Mouse (Mus musculus): ENCODE measurements around the gene Sprr4. TPM values are rescaled to one million over a fixed set of nuclear protein-coding genes. Genes with fewer than 3 reads are reported as not detected.
"Not testable (repeated sequence)": the region's sequence is repeated elsewhere in the genome, so short reads cannot be mapped to it uniquely, and the experiment has no call there.

Sprr4 gene
- polyA plus RNA-seq, 1 experiment from 2014 or later = not detected

DNA sequence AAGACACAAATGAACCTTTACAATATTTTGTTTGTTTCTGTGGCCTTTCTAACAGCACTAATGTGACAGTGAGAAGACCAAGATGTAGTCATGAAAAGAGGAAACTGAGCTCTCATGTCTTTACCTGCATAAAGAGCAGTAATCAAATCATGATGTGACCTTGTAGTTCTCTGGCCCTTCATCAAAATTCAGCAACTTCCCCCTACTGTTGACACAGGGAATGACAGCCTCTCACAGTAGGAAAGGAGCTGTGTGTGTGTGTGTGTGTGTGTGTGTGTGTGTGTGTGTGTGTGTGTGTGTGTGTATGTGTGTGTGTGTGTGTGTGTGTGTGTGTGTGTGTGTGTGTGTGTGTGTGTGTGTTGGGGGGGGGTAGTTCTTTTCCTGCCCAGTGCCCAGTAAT, 19.0 kb downstream of the Sprr4 start:
- not testable (repeated sequence) for H3K4me2 ChIP-seq (ENCODE audit: low read length); H3K4me1 ChIP-seq (ENCODE audit: control insufficient read depth, insufficient read depth, low read length); H3K4me3 ChIP-seq (replicated peaks; ENCODE audit: low read depth, low read length); H3K27me3 ChIP-seq (ENCODE audit: control insufficient read depth, insufficient read depth, low read length); H3K9ac ChIP-seq (replicated peaks; ENCODE audit: low read length); H3K36me3 ChIP-seq (ENCODE audit: control insufficient read depth, insufficient read depth, low read length); H3K27ac ChIP-seq (replicated peaks; ENCODE audit: low read depth, low read length); ATAC-seq (ENCODE audit: low FRiP score, low TSS enrichment); DNase-seq; H3K9me3 ChIP-seq (ENCODE audit: control insufficient read depth, low read length)

DNA sequence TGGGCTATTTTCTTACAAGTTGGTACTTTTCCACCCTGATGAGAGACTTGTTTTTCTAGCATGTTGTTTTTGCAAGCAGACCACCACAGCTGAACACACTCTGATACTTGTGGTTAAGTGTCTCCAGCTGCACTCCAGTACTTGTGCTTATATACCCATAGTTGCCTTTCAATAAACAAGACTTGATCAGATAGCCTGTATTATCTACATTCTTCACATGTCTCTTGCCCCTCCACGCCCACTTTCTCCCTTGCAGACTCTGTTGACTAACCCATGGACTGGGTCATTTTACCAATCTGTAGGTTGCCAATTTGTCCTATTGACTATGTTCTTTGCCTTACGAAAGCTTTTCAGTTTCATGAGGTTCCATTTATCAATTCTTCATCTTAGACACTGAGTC, 30.2 kb downstream of the Sprr4 start:
- Histone ChIP-seq H3K27ac (replicated peaks; ENCODE audit: low read depth, low read length) (no peak overlapping the region), H3K4me1 (ENCODE audit: control insufficient read depth, insufficient read depth, low read length) (no peaks in the 10 kb centered on the region), H3K36me3 (ENCODE audit: control insufficient read depth, insufficient read depth, low read length) (no peaks in the 10 kb centered on the region), H3K9ac (replicated peaks; ENCODE audit: low read length) (no peak overlapping the region), H3K27me3 (ENCODE audit: control insufficient read depth, insufficient read depth, low read length) (no peaks in the 10 kb centered on the region), H3K4me3 (replicated peaks; ENCODE audit: low read depth, low read length) (no peak overlapping the region), H3K4me2 (ENCODE audit: low read length) (no peak overlapping the region), H3K9me3 (ENCODE audit: control insufficient read depth, low read length) (no peaks in the 10 kb centered on the region)
- no peak for DNase-seq
- no peak for ATAC-seq (ENCODE audit: low FRiP score, low TSS enrichment)
- 91% methylated on average over 2 of the region's 2 CpGs for WGBS

DNA sequence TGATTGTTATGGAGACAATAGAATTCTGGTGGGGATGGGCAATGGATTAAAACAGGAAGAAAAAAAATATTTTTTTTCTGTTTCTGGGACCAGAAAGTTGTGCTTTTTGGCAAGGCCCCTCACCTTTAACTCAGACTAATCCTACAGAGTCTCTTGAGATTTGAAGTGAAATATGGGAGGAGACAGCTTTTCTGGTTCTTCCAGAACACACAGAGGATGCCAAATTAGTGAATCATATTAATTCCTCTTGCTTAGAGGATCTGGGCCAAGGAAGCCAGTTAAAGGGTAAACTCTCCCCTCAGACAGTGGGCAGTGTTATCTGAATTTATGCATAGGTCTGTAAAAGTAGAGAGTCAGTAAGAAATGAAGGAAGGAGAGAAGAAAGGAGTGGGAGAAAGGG, 32.9 kb downstream of the Sprr4 start:
- H3K27ac ChIP-seq (replicated peaks; ENCODE audit: low read depth, low read length) = no peak overlapping the region
- no peaks in the 10 kb centered on the region for H3K9me3 ChIP-seq (ENCODE audit: control insufficient read depth, low read length)
- no peak overlapping the region for H3K4me2 ChIP-seq (ENCODE audit: low read length)
- no peak overlapping the region for H3K4me3 ChIP-seq (replicated peaks; ENCODE audit: low read depth, low read length)
- no peaks in the 10 kb centered on the region for H3K27me3 ChIP-seq (ENCODE audit: control insufficient read depth, insufficient read depth, low read length)
- no peaks in the 10 kb centered on the region for H3K4me1 ChIP-seq (ENCODE audit: control insufficient read depth, insufficient read depth, low read length)
- H3K9ac ChIP-seq (replicated peaks; ENCODE audit: low read length) = no peak overlapping the region
- DNase-seq (no peak), ATAC-seq (ENCODE audit: low FRiP score, low TSS enrichment) (no peak)
- H3K36me3 ChIP-seq (ENCODE audit: control insufficient read depth, insufficient read depth, low read length) = no peaks in the 10 kb centered on the region

DNA sequence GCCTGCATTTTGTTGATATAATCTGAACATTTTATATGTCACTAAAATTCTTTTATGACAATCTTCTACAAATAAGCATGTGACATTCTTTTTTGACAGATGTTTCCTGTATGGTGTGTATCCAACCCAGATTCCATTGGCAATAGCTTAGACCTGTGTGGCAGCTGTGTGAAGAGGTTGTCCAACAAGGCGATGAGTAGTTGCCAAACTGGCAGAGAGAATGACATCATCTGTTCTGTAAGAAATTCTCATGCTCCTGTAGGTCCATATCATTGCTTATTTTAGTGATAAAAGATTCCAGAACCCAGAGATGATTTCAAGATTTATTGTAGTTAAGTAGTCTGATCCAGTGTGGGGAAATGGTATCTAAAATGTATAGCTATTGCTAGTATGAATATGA, 33.7 kb downstream of the Sprr4 start:
- no peak overlapping the region for H3K9ac ChIP-seq (replicated peaks; ENCODE audit: low read length)
- no peak overlapping the region for H3K4me3 ChIP-seq (replicated peaks; ENCODE audit: low read depth, low read length)
- no peaks in the 10 kb centered on the region for H3K27me3 ChIP-seq (ENCODE audit: control insufficient read depth, insufficient read depth, low read length)
- WGBS = 92% methylated on average over 1 of the region's 1 CpGs
- ATAC-seq (ENCODE audit: low FRiP score, low TSS enrichment) (no peak), DNase-seq (no peak)
- H3K4me2 ChIP-seq (ENCODE audit: low read length) = no peak overlapping the region
- H3K4me1 ChIP-seq (ENCODE audit: control insufficient read depth, insufficient read depth, low read length) = no peaks in the 10 kb centered on the region
- no peaks in the 10 kb centered on the region for H3K36me3 ChIP-seq (ENCODE audit: control insufficient read depth, insufficient read depth, low read length)
- no peak overlapping the region for H3K27ac ChIP-seq (replicated peaks; ENCODE audit: low read depth, low read length)
- H3K9me3 ChIP-seq (ENCODE audit: control insufficient read depth, low read length) = no peaks in the 10 kb centered on the region

DNA sequence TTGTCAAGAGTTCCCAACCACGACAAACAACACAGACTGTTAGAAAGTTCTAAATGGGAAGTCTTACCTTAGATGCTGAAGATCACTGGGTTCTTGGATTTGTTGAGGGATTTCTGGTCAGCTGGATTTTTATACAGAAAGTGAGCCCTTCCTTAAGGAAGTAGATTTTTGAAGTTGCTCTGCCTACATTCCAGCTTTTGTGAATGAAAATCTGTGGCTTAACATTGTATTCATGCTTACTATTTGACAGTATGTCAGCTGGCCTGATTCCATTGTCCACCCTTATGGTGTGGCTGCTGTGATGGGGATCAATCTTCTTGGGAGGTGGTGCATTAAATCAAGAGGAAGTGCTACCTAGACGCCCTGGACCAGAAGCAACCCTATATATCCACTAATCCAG, 41.7 kb downstream of the Sprr4 start, which contains the start of gene Sprr3:
Sprr3 (minus strand) TSS at position 101 of the 400 bp plus-strand sequence.
- Histone ChIP-seq H3K27ac (replicated peaks; ENCODE audit: low read depth, low read length) (no peak within 1 kb of the TSS), H3K9me3 (ENCODE audit: control insufficient read depth, low read length) (no peaks in the 10 kb centered on the region), H3K27me3 (ENCODE audit: control insufficient read depth, insufficient read depth, low read length) (no peaks in the 10 kb centered on the region), H3K36me3 (ENCODE audit: control insufficient read depth, insufficient read depth, low read length) (no peaks in the 10 kb centered on the region), H3K4me2 (ENCODE audit: low read length) (no peak within 1 kb of the TSS), H3K4me3 (replicated peaks; ENCODE audit: low read depth, low read length) (no peak within 1 kb of the TSS), H3K4me1 (ENCODE audit: control insufficient read depth, insufficient read depth, low read length) (no peaks in the 10 kb centered on the region), H3K9ac (replicated peaks; ENCODE audit: low read length) (no peak within 1 kb of the TSS)
- WGBS = 76% methylated on average over 2 of the region's 2 CpGs
- no peak for DNase-seq
- ATAC-seq (ENCODE audit: low FRiP score, low TSS enrichment) = no peak

DNA sequence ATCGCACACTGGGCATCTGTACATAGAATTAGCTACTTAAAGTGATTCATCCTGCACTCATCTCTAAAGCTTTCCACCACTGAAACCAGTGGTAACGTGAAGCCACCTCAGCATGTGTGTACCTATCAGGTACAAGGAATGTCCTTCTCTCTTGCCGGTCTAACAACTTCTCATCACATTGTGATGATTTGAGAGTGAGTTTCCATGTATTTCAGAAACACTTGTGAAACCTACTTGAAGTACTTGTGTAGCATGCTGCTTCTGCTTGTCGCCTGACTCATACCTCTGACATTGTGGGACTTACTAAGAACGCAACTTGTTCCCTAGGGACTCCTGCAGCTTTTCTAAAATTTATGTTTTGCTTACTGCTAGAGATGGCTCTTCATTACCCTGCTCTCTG, 45.1 kb downstream of the Sprr4 start:
- H3K36me3 ChIP-seq (ENCODE audit: control insufficient read depth, insufficient read depth, low read length) = no peaks in the 10 kb centered on the region
- H3K27me3 ChIP-seq (ENCODE audit: control insufficient read depth, insufficient read depth, low read length) = no peaks in the 10 kb centered on the region
- DNase-seq = no peak
- H3K4me1 ChIP-seq (ENCODE audit: control insufficient read depth, insufficient read depth, low read length) = no peaks in the 10 kb centered on the region
- H3K9me3 ChIP-seq (ENCODE audit: control insufficient read depth, low read length) = no peaks in the 10 kb centered on the region
- ATAC-seq (ENCODE audit: low FRiP score, low TSS enrichment) = no peak
- H3K9ac ChIP-seq (replicated peaks; ENCODE audit: low read length) = no peak overlapping the region
- no peak overlapping the region for H3K4me3 ChIP-seq (replicated peaks; ENCODE audit: low read depth, low read length)
- WGBS = 93% methylated on average over 5 of the region's 5 CpGs
- H3K4me2 ChIP-seq (ENCODE audit: low read length) = no peak overlapping the region
- H3K27ac ChIP-seq (replicated peaks; ENCODE audit: low read depth, low read length) = no peak overlapping the region

Other genes with a start within 250 kb of the Sprr4 start
- gene Sprr2a3, start 215.1 kb downstream of the Sprr4 start, polyA plus RNA-seq (2014; fragmentation: Nextera tagmentation; extraction: Ambion mirVana) = not detected in 2 replicates
- not detected in 2 replicates for gene Sprr2b, start 183.9 kb downstream of the Sprr4 start, polyA plus RNA-seq (2014; fragmentation: Nextera tagmentation; extraction: Ambion mirVana)
- gene Sprr2d, start 161.4 kb downstream of the Sprr4 start, polyA plus RNA-seq (2014; fragmentation: Nextera tagmentation; extraction: Ambion mirVana) = not detected in 2 replicates
- not detected in 2 replicates for gene Sprr2e, start 148.3 kb downstream of the Sprr4 start, polyA plus RNA-seq (2014; fragmentation: Nextera tagmentation; extraction: Ambion mirVana)
- not detected in 2 replicates for gene Sprr2f, start 135.3 kb downstream of the Sprr4 start, polyA plus RNA-seq (2014; fragmentation: Nextera tagmentation; extraction: Ambion mirVana)
- gene Sprr2h, start 114.8 kb downstream of the Sprr4 start, polyA plus RNA-seq (2014; fragmentation: Nextera tagmentation; extraction: Ambion mirVana) = not detected in 2 replicates
- gene Sprr2i, start 92.5 kb downstream of the Sprr4 start, polyA plus RNA-seq (2014; fragmentation: Nextera tagmentation; extraction: Ambion mirVana) = not detected in 2 replicates
- not detected in 2 replicates for gene Sprr2j-ps, start 82.4 kb downstream of the Sprr4 start, polyA plus RNA-seq (2014; fragmentation: Nextera tagmentation; extraction: Ambion mirVana)
- 6.2 and 6.3 TPM in 2 replicates for gene Gm9774, start 71.1 kb downstream of the Sprr4 start, polyA plus RNA-seq (2014; fragmentation: Nextera tagmentation; extraction: Ambion mirVana)
- gene Sprr2k, start 67.9 kb downstream of the Sprr4 start, polyA plus RNA-seq (2014; fragmentation: Nextera tagmentation; extraction: Ambion mirVana) = not detected in 2 replicates
- not detected in 2 replicates for gene Sprr1b, start 61.7 kb downstream of the Sprr4 start, polyA plus RNA-seq (2014; fragmentation: Nextera tagmentation; extraction: Ambion mirVana)
- gene Sprr3, start 41.8 kb downstream of the Sprr4 start, polyA plus RNA-seq (2014; fragmentation: Nextera tagmentation; extraction: Ambion mirVana) = not detected in 2 replicates
- not detected in 2 replicates for gene Sprr1a, start 14.6 kb downstream of the Sprr4 start, polyA plus RNA-seq (2014; fragmentation: Nextera tagmentation; extraction: Ambion mirVana)
- not detected in 2 replicates for gene 2310046K23Rik, start 34.0 kb upstream of the Sprr4 start, polyA plus RNA-seq (2014; fragmentation: Nextera tagmentation; extraction: Ambion mirVana)
- not detected in 2 replicates for gene Ivl, start 73.2 kb upstream of the Sprr4 start, polyA plus RNA-seq (2014; fragmentation: Nextera tagmentation; extraction: Ambion mirVana)
- gene Smcp, start 88.5 kb upstream of the Sprr4 start, polyA plus RNA-seq (2014; fragmentation: Nextera tagmentation; extraction: Ambion mirVana) = not detected in 2 replicates
- gene 2210017I01Rik, start 107.0 kb upstream of the Sprr4 start, polyA plus RNA-seq (2014; fragmentation: Nextera tagmentation; extraction: Ambion mirVana) = not detected in 2 replicates
- not detected in 2 replicates for gene Lce6a, start 121.2 kb upstream of the Sprr4 start, polyA plus RNA-seq (2014; fragmentation: Nextera tagmentation; extraction: Ambion mirVana)
- gene Lce1a1, start 147.8 kb upstream of the Sprr4 start, polyA plus RNA-seq (2014; fragmentation: Nextera tagmentation; extraction: Ambion mirVana) = not detected in 2 replicates
- not detected in 2 replicates for gene Lce1b, start 156.4 kb upstream of the Sprr4 start, polyA plus RNA-seq (2014; fragmentation: Nextera tagmentation; extraction: Ambion mirVana)
- not detected in 2 replicates for gene Lce1a2, start 169.8 kb upstream of the Sprr4 start, polyA plus RNA-seq (2014; fragmentation: Nextera tagmentation; extraction: Ambion mirVana)
- gene Lce1c, start 178.8 kb upstream of the Sprr4 start, polyA plus RNA-seq (2014; fragmentation: Nextera tagmentation; extraction: Ambion mirVana) = not detected in 2 replicates
- gene Lce1d, start 186.7 kb upstream of the Sprr4 start, polyA plus RNA-seq (2014; fragmentation: Nextera tagmentation; extraction: Ambion mirVana) = not detected in 2 replicates
- not detected in 2 replicates for gene Lce1e, start 208.6 kb upstream of the Sprr4 start, polyA plus RNA-seq (2014; fragmentation: Nextera tagmentation; extraction: Ambion mirVana)
- not detected in 2 replicates for gene Lce1f, start 219.9 kb upstream of the Sprr4 start, polyA plus RNA-seq (2014; fragmentation: Nextera tagmentation; extraction: Ambion mirVana)
- not detected in 2 replicates for gene Gm38119, start 238.6 kb upstream of the Sprr4 start, polyA plus RNA-seq (2014; fragmentation: Nextera tagmentation; extraction: Ambion mirVana)